Mouse (Mus musculus) mesoderm, embryonic 11.5 days (tissue): ENCODE measurements around the gene Vmn1r192.
"Not testable (repeated sequence)": the region's sequence is repeated elsewhere in the genome, so short reads cannot be mapped to it uniquely, and the experiment has no call there.

ENCODE experiments used
- DNase-seq: peaks from one replicate; pipeline ENCODE4 v3.0.0-alpha.2; 2012; ENCODE audit warnings: low read depth, low spot score

Vmn1r192 gene

GRCm38 (mm10) chr13:22191041-22191440, at the start of gene Vmn1r192:
Gene Vmn1r192 (minus strand): TSS chr13:22191141.
- no peak for DNase-seq

DNA sequence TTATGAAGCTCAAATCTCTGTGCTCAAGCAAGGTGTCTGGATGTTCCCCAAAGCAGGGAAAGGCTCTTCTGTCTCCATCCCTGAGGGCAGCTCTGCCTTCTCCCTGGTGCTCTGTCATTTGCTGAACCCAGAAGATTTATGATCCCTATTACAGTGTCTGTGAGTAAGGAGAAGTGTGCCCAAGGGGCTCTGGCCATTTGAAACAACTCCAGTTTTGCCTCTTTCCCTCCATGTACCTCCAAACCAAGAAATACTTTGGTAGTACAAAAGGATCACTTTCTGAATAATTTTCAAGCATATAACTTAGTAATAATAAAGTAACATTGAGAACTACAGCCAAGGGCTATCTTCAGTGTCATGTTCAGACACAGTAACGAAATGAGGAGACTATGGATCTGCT, 32.1 kb upstream of the Vmn1r192 start, which contains the start of gene Vmn1r193:
Vmn1r193 (minus strand) TSS at position 101 of the 400 bp plus-strand sequence.
- DNase-seq: not testable (repeated sequence)

DNA sequence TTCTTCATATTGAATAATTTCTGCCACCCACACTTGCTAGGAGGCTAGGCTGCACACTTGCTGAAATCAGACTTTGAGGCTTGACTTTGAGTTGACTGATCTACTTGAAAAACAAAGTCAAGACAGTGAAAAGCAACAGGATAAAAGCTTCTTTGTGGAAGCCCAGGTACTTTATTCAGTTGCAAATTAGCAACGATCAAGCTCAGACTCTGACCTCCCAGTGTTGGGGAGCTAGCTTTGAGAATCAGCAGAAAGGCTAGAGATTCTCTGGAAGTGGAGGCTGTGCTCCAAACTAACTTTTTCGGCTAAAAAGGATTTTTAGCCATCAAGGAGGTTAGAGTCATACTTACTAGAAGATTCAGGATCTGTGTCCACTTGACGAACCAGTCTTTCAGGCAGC, 1.8 kb upstream of the Vmn1r192 start:
- DNase-seq: not testable (repeated sequence)

DNA sequence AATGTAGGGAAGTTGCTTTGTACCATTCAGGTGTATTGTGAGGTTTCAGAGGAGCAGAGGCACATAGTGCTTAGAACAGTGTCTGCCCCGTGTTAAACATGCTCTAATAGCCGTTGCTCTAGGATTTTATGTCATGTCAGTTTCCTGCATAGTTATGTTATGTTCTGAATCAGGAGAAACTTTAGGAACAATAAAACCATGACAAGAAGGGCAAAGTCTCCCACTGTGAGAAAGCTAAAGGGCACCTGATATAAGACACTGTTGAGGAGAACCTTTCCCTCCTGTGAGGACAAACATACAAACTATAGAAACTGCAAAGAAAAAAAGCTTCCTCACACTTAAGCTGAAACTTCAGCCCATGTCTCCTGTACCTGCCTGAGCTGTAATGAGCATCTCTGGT, 556 bp downstream of the Vmn1r192 start:
- no peak for DNase-seq

- DNase-seq: no peak
Measured at GRCm38 (mm10) chr13:22189313-22189712, 1.6 kb downstream of the Vmn1r192 start.

- no peak for DNase-seq
Measured at GRCm38 (mm10) chr13:22183869-22184268, 7.1 kb downstream of the Vmn1r192 start, which contains the start of gene Vmn1r191. Gene Vmn1r191 (minus strand): TSS chr13:22183969.

DNA sequence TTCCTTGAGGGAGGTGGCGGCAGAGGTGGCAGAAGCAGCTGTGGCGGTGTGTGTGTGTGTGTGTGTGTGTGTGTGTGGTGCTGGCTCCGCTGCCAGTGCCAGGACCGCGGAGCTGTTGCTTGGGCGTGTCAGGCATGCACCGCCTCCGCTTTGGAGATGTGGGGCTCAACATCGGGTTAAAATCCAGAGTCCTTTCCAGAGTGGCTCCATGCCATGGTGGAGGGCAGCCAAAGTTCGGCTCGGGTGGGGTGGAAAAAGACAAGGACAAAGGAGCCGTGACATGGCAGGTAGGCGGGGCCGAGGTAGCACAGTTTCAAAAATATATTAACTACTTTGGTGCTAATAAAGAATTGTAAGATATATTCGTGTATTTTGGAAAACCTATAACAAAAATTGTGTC, 22.5 kb downstream of the Vmn1r192 start:
- DNase-seq: no peak

- not testable (repeated sequence) for DNase-seq
Measured at GRCm38 (mm10) chr13:22136495-22137293, 54.2 kb downstream of the Vmn1r192 start.
